Mouse (Mus musculus) leukemia stem cell, adult 10-12 weeks (primary cell): ENCODE measurements around the gene Ppp2r5d. TPM values are rescaled to one million over a fixed set of nuclear protein-coding genes. Genes with fewer than 3 reads are reported as not detected.

Experiments
- polyA plus RNA-seq: library from polyadenylated mRNA; stranded (reverse); fragments of >175 nt; gene quantifications from 2 replicates; pipeline ENCODE4 v1.2.3, GENCODE M21; 2012; ENCODE audit warnings: low replicate concordance

Gene Ppp2r5d
- 87.2 and 94.1 TPM in 2 replicates for polyA plus RNA-seq

DNA sequence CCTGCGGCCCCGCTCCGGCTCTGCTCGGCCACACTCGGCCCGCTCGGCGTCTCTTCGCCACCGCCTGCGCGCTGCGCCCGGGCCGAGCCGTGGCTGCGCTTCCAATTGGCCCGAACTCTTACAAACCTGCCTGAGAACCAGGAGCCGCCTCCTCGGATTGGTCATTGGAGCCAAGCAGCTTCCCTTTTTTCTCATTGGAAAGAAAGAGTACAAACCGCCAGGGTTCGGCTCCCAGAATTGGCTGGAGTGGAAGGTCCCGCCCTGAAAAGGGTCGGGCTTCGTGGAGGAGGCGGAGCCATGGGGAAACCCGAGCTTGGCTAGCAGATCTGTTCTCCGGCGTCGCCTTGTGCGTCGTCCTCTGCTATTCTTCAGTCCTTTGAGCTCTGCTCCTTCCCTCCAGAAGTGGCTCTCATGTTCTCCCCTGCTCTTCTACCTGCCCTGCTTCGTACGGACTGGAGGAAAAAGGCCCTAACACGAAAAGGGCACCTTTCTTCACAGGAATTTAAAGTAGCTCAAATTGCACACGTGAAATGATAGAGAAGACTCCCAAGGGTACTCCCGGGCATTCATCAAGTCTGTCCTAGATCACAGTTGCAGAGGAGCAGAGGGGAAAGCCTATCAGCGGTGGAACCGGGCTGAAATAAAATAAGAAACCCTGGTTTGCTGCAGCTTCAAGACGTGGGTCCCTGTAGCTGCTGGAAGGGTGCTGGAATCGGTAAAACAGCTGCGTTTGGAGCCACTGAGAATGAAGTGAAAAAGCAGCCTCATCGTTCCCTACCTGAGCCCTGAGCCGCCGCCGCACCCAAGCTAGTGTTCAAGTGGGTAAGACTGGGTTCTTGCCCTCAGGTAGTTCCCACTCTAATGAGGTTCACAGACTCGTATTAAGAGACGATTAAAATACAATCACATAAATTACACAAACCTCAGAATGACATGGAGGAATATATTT lies at the start of gene Ppp2r5d:
Gene Ppp2r5d, minus strand, starts transcription at position 225 of the 949 bp plus-strand sequence.

DNA sequence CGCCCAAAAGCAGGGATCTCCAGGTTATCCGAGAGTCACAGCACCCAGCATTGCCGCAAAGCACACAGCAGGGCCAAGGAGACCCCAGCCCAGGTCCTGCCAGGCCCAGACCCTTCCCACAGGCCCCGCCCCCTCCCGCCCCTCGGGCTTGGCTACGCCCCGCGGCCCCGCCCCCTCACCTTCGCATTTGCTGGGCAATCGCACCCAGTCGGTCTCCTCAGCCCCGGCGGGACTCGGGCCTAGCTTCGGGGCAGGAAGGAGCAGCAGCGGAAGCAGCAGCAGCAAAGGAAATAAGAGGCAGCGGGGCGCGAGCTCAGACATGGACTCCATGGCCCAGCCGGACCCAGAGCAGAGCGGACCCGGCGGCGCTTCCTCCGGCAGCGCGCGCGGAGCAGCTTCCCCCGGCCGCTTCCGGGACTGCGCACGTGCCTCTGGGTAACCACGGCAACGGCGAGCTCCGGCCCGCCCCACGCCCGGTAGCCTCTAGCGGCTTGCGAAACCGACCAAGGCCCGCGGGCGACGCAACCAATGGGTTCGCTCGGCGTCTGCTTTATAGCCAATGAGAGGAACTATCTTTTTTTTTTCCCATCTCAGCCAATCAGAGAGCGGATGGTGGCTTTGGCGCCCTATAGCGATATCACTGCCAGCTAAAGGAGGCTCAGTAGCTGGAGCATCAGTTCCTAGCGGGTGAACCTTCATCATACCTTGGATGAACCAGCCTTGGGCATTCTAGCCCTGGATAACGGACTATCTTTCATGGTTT lies 47.1 kb upstream of the Ppp2r5d start, which contains the start of gene Cnpy3:
Gene Cnpy3, minus strand, starts transcription at position 421 of the 763 bp plus-strand sequence.

DNA sequence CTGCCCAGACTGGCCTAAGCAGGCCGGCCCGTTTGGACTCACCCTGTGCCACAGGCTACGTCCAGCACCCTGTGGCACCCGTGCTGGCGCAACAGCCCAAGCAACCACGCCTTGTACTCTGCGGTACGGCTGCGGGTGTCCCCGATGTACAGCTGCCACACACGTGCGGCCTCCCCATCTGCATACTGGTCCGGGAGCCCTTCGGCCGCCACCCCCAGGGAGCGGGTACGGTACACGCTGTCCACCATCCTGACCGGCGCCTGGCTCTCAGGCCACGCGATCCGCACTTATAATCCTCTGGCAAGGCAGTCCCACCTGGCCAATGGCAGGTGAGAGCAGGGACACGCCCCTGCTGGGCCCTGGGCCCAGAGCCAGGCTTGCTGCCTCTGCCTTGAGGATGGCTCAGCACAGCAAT lies 24.0 kb upstream of the Ppp2r5d start, which contains the start of gene Gnmt:
Gene Gnmt, minus strand, starts transcription at position 265 of the 415 bp plus-strand sequence.

DNA sequence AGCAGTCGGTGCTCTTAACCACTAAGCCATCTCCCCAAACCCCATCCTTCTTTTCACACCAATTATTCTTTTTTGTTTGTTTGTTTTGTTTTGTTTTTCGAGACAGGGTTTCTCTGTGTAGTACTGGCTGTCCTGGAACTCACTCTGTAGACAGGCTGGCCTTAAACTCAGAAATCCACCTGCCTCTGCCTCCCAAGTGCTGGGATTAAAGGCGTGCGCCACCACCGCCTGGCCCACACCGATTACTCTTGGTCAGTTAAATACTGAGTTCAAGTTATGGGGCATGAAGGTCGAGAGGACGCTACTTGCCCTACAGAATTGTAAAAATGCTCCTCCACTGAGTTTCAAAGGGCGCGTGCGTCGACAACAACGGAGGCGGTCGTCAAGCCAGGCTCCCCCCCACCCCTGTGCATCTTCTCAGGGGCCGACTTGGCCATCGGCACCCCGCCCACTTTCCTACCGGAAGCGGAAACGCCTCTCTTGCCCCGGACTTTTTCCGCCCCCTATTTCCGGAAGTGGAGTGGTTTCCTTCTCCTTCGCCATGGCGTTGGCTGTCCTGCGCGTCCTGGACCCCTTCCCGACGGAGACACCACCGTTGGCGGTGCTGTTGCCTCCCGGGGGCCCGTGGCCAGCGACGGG lies 6.2 kb upstream of the Ppp2r5d start, which contains the start of gene Pex6:
Gene Pex6, plus strand, starts transcription at position 505 of the 639 bp plus-strand sequence.

DNA sequence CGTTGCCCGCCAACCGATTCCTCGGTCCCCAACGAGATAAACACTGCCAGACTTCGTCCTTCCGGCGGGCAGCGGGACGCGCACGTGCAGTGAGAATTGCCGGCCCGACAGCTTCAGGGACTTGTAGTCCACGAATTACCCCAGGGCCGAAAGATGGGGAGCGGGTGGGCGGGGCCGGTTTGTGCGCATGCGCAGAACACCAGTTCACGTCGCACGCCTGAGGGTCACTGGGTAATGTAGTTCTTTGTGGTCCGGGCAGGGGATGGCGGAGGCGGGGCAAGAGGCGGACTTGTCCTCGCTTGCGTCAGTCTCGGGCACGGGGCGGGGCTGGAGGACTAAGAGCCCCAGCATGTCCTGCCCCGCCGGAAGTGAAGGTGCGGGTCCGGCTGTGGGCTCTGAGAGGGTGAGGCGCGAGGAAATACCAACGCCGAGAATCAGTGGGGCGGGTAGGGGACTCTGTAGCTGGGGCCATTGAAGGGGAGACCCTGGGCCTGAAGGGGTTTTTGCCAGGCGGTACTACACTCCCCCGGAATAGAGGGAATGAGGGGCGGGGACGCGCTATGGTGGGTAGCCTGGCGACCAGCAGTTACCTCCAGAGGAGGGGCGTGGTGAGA lies 24.0 kb downstream of the Ppp2r5d start, which contains the start of gene Klhdc3:
Gene Klhdc3, minus strand, starts transcription at position 155 of the 614 bp plus-strand sequence.

DNA sequence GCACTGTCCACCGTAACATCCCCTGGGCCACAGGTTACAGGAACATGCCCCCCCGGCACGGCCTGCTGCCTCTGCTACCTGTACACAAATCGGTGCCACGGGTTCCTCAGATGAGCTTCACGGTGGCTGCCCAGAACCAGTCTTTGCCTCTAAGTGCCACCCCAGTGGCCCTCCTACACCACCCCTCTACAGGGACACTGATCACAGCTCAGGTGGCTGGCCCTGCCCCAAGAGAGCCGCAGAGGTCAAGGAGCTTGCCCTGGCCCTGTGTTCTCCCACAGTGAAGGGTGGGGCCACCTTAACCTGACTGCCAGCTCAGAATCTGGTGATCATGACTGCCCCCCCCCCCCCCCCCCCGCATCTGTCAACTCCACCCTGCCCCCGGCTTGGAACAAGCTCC lies 26.5 kb downstream of the Ppp2r5d start, which contains the start of gene Mea1:
Gene Mea1, plus strand, starts transcription at position 378 of the 400 bp plus-strand sequence.

DNA sequence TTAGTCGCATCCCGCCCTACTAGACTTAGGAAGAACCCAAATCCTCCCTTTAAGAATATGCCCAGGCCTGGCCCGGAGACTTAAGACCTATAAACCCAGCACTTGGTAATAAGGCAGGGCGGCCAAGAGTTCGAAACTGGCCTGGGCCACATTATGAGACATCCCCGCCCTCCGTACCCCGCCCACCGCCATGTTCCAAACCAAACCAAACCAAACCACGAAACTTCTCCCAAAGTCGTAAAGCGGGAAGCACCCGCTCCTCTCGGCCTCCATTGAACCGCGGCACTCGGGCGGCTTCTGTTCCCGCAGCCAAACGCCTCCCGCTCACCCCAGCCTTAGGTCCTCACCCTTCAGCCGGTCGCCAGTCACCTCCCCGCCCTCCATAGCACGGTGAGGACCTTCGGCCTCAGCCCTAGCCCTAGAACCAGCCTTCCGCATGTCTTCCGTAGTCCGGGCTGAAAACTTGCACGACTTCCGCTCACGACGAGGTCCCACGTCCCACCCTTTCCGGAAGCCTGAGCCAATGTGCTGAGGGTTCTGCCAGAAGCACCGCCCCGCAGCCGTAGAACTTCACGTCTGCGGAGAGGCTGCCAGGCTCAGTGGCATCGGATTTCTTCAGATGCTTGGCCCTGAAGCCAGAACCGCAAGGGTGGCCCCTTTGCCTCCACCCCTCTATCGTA lies 30.9 kb downstream of the Ppp2r5d start, which contains the start of gene Rrp36:
Gene Rrp36, minus strand, starts transcription at position 503 of the 680 bp plus-strand sequence.

DNA sequence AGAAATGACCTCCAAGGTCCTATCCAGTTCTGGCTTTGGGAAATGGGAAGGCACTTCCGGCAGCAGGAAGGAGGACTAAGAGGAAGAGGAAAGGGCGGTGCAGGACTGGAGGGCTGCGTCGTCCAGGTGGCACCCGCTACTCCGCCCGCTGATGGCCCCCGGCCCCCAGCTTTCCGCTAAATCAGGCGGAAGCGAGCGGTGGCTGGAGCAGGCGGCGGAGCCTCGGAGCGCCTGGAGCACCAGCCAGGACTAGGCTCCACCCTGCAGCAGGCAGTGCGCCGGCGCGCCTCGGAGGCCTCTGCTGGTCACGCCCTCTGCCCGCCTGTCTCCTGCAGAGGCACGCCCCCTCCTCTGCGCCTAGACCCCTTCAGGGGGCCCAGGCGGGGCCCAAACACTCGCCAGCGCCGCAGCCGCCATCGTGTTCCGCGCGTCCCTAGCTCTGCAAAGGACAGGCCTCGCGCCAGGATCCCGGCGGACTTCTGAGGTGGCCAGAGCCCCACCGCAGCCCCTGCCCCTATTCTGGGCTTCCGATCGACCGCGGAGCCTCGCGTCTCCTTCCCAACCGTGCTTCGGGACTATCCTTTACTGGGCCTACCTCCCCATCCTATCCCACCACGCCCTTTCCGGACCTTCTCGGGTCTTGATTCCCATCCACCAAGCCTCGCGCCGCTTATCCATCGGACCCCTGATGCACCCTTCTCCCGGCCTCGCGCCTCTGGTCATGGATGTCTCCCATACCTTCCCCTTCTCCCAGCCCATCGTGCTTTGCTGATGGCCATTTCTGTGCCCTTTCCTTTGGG lies 54.5 kb downstream of the Ppp2r5d start, which contains the start of gene Cul7:
Gene Cul7, plus strand, starts transcription at position 106 of the 800 bp plus-strand sequence.

DNA sequence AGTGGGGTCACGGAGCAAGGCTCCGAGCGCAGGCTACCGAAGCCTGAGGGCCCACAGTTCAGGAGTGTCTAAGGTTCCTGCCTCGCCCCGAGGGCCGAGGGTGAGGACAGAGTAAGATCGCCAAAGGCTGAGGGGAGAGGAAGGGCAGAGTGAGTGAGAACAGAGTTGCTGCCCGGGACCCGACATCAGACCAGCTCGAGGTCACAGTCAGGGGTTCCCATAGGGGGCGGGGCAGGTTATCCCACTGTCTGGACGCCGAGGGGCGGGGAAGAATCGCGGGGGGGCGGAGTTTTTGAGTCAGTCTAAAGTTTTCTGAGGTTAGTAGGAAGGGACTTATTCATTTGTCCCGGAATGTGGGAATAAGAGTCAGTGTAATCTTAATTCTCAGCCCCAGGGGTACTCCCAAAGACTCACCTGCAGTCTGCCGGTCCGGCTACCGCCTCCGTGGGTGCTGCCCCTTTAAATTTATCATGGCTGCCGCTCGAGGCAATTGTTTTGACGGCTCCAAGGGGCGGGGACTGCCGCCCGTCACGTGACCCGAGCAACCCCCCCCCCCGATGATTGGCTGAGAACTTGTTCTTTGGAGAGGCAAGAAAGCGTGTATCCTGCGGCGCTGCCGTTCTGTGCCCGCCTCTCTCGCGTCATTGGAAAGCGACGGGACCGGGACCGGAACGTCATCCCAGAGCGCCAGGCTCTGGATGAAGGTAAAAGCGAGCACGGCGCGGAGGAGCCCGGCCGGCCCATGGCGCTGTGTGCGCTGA lies 59.2 kb downstream of the Ppp2r5d start, which contains the start of the genes Klc4 and Mrpl2:
Gene Klc4, minus strand, starts transcription at position 462 of the 761 bp plus-strand sequence.
Gene Mrpl2, plus strand, starts transcription at position 669 of the 761 bp plus-strand sequence.

Other genes starting within 250 kb of the Ppp2r5d start
- 0.54 and 1.0 TPM in 2 replicates for gene Ttbk1, start 217.4 kb downstream of the Ppp2r5d start, polyA plus RNA-seq
- gene Dnph1, start 208.4 kb downstream of the Ppp2r5d start, polyA plus RNA-seq = 16.0 and 16.9 TPM in 2 replicates
- 2.6 and 4.9 TPM in 2 replicates for gene Cul9, start 158.7 kb downstream of the Ppp2r5d start, polyA plus RNA-seq
- gene Srf, start 148.9 kb downstream of the Ppp2r5d start, polyA plus RNA-seq = 172 and 177 TPM in 2 replicates
- 0.66 and 1.9 TPM in 2 replicates for gene Ptk7, start 75.6 kb downstream of the Ppp2r5d start, polyA plus RNA-seq
- 6.1 and 9.9 TPM in 2 replicates for gene Klc4, start 59.1 kb downstream of the Ppp2r5d start, polyA plus RNA-seq
- gene Mrpl2, start 58.9 kb downstream of the Ppp2r5d start, polyA plus RNA-seq = 845 and 851 TPM in 2 replicates
- gene Cul7, start 54.8 kb downstream of the Ppp2r5d start, polyA plus RNA-seq = 3.1 and 12.3 TPM in 2 replicates
- 7.7 and 14.0 TPM in 2 replicates for gene Rrp36, start 30.8 kb downstream of the Ppp2r5d start, polyA plus RNA-seq
- gene Mea1, start 26.3 kb downstream of the Ppp2r5d start, polyA plus RNA-seq = 55.5 and 91.8 TPM in 2 replicates
- 260 and 474 TPM in 2 replicates for gene Klhdc3, start 24.2 kb downstream of the Ppp2r5d start, polyA plus RNA-seq
- gene Pex6, start 6.4 kb upstream of the Ppp2r5d start, polyA plus RNA-seq = 27.7 and 37.0 TPM in 2 replicates
- 0.96 TPM in 1 of 2 replicates, not detected in the other for gene Gnmt, start 24.1 kb upstream of the Ppp2r5d start, polyA plus RNA-seq
- 88.2 and 108 TPM in 2 replicates for gene Cnpy3, start 47.1 kb upstream of the Ppp2r5d start, polyA plus RNA-seq
- gene Ptcra, start 58.6 kb upstream of the Ppp2r5d start, polyA plus RNA-seq = 0.23 TPM in 1 of 2 replicates, not detected in the other
- 108 and 208 TPM in 2 replicates for gene 2310039H08Rik, start 67.5 kb upstream of the Ppp2r5d start, polyA plus RNA-seq
- 2.0 and 16.9 TPM in 2 replicates for gene Rpl7l1, start 77.6 kb upstream of the Ppp2r5d start, polyA plus RNA-seq
- 10.2 and 17.7 TPM in 2 replicates for gene Bicral, start 153.4 kb upstream of the Ppp2r5d start, polyA plus RNA-seq
- gene Tbcc, start 185.6 kb upstream of the Ppp2r5d start, polyA plus RNA-seq = 23.6 and 27.2 TPM in 2 replicates
- gene Prph2, start 205.3 kb upstream of the Ppp2r5d start, polyA plus RNA-seq = not detected in 2 replicates